Mouse (Mus musculus) midbrain, embryonic 16.5 days (tissue): Measurements from ENCODE around the gene Veph1. TPM values are rescaled to one million over a fixed set of nuclear protein-coding genes. Genes with fewer than 3 reads are reported as not detected.

Source experiments
- ATAC-seq: fragments of 200-750 bp; cut with Nextera tagmentation; 2 replicates; pipeline ENCODE4 v1.8.0; 2017; ENCODE audit warnings: moderate TSS enrichment
- H3K27ac ChIP-seq: fragments of 300-500 bp; sonication (generic); 2 replicates; pipeline ENCODE4 v1.5.1; 2014; ENCODE audit warnings: mild to moderate bottlenecking, low read length, mixed read lengths
- H3K27me3 ChIP-seq: fragments of 300-500 bp; sonication (generic); 2 replicates; pipeline ENCODE4 v1.6.1; 2014; ENCODE audit warnings: low read depth, low read length, mixed read lengths; ENCODE audit not compliant: control insufficient read depth, insufficient read depth
- H3K36me3 ChIP-seq: fragments of 300-500 bp; sonication (generic); 2 replicates; pipeline ENCODE4 v1.6.1; 2014; ENCODE audit warnings: mild to moderate bottlenecking, low read length, moderate library complexity, mixed read lengths; ENCODE audit not compliant: control insufficient read depth, insufficient read depth
- H3K4me1 ChIP-seq: fragments of 300-500 bp; sonication (generic); 2 replicates; pipeline ENCODE4 v1.6.1; 2014; ENCODE audit warnings: mild to moderate bottlenecking, low read length, mixed read lengths; ENCODE audit not compliant: control insufficient read depth, insufficient read depth
- H3K4me2 ChIP-seq: fragments of 300-500 bp; sonication (generic); 2 replicates; pipeline ENCODE4 v1.6.1; 2014; ENCODE audit warnings: mild to moderate bottlenecking, low read length, mixed read lengths
- H3K4me3 ChIP-seq: fragments of 300-500 bp; sonication (generic); 2 replicates; pipeline ENCODE4 v1.5.1; 2014; ENCODE audit warnings: low read depth, mild to moderate bottlenecking, low read length, moderate library complexity, mixed read lengths
- H3K9ac ChIP-seq: fragments of 300-500 bp; sonication (generic); 2 replicates; pipeline ENCODE4 v1.6.1; 2014; ENCODE audit warnings: low read depth, low read length, mixed read lengths
- H3K9me3 ChIP-seq: fragments of 300-500 bp; sonication (generic); replicated peaks from 2 replicates; pipeline ENCODE4 v1.6.1; 2014; ENCODE audit warnings: mild to moderate bottlenecking, low read length, mixed read lengths; ENCODE audit not compliant: control insufficient read depth, poor library complexity, severe bottlenecking
- WGBS: fragments of 180-500 bp; shearing (Covaris S2); extraction: QIAGEN DNeasy Blood & Tissue Kit; methylation state at CpG from one replicate; pipeline ENCODE4 v1.1.7; 2014; 5-methylcytosine and 5-hydroxymethylcytosine counted together
- polyA plus RNA-seq: library from polyadenylated mRNA; unstranded; fragments of >200 nt; fragmentation: Nextera tagmentation; extraction: Ambion mirVana; gene quantifications from 2 replicates; pipeline ENCODE4 v1.2.1, GENCODE M21; 2015

Gene Veph1
- 4.8 and 5.7 TPM in 2 replicates for polyA plus RNA-seq

GRCm38 (mm10) chr3:66296545-66296944 lies at the start of gene Veph1:
TSS of gene Veph1 (minus strand) at chr3:66296837.
- peaks cover 8% of the 10 kb centered on the region; the same call in 1 of the 2 replicates for H3K4me1 ChIP-seq
- H3K27me3 ChIP-seq, result no peaks in the 10 kb centered on the region
- 12% methylated on average over 11 of the region's 11 CpGs for WGBS
- no peaks in the 10 kb centered on the region for H3K9me3 ChIP-seq
- H3K4me3 ChIP-seq, result peak within 1 kb of the TSS; percentile 11
- peak within 1 kb of the TSS; percentile 14; the same call in 1 of the 2 replicates for H3K9ac ChIP-seq
- no peak within 1 kb of the TSS; the same call in 1 of the 2 replicates for H3K27ac ChIP-seq
- ATAC-seq, result 0 out of 2 replicates have a peak, but pooled peaks have one; percentile 69
- no peaks in the 10 kb centered on the region for H3K36me3 ChIP-seq
- H3K4me2 ChIP-seq, result peak within 1 kb of the TSS; percentile 25

GRCm38 (mm10) chr3:66340742-66341141 lies 44.1 kb upstream of the Veph1 start:
- Histone ChIP-seq H3K9me3 (no peaks in the 10 kb centered on the region), H3K36me3 (no peaks in the 10 kb centered on the region), H3K9ac (no peak overlapping the region), H3K4me2 (no peak overlapping the region), H3K4me1 (no peaks in the 10 kb centered on the region), H3K27ac (no peak overlapping the region), H3K4me3 (no peak overlapping the region), H3K27me3 (no peaks in the 10 kb centered on the region)
- 87% methylated on average over 2 of the region's 2 CpGs for WGBS
- no peak for ATAC-seq

- Histone ChIP-seq H3K4me2 (no peak overlapping the region), H3K4me3 (no peak overlapping the region), H3K27me3 (no peaks in the 10 kb centered on the region; the same call in 1 of the 2 replicates), H3K9ac (no peak overlapping the region), H3K4me1 (no peaks in the 10 kb centered on the region; the same call in 1 of the 2 replicates), H3K9me3 (no peaks in the 10 kb centered on the region), H3K36me3 (no peaks in the 10 kb centered on the region), H3K27ac (no peak overlapping the region)
- no peak for ATAC-seq
- 83% methylated on average over 9 of the region's 9 CpGs for WGBS
Observed at GRCm38 (mm10) chr3:66332401-66332729, 35.7 kb upstream of the Veph1 start.

- Histone ChIP-seq H3K9ac (no peak overlapping the region), H3K4me1 (no peaks in the 10 kb centered on the region; the same call in 1 of the 2 replicates), H3K36me3 (no peaks in the 10 kb centered on the region), H3K27me3 (no peaks in the 10 kb centered on the region; the same call in 1 of the 2 replicates), H3K9me3 (no peaks in the 10 kb centered on the region), H3K4me2 (no peak overlapping the region), H3K27ac (no peak overlapping the region), H3K4me3 (no peak overlapping the region)
- WGBS, result 42% methylated on average over 12 of the region's 12 CpGs
- peak; percentile 91 for ATAC-seq
Observed at GRCm38 (mm10) chr3:66331592-66332400, 35.2 kb upstream of the Veph1 start.

GRCm38 (mm10) chr3:66330896-66331579 lies 34.4 kb upstream of the Veph1 start:
- Histone ChIP-seq H3K4me3 (no peak overlapping the region), H3K27me3 (no peaks in the 10 kb centered on the region; the same call in 1 of the 2 replicates), H3K9ac (no peak overlapping the region), H3K4me1 (peaks cover 5% of the 10 kb centered on the region; the same call in 1 of the 2 replicates), H3K9me3 (no peaks in the 10 kb centered on the region), H3K36me3 (no peaks in the 10 kb centered on the region), H3K27ac (no peak overlapping the region), H3K4me2 (no peak overlapping the region)
- ATAC-seq, result no peak
- WGBS, result 59% methylated on average over 15 of the region's 15 CpGs

- Histone ChIP-seq H3K4me2 (peak overlapping the region; percentile 16), H3K9ac (no peak overlapping the region), H3K4me1 (peaks cover 13% of the 10 kb centered on the region; the same call in 1 of the 2 replicates), H3K27me3 (no peaks in the 10 kb centered on the region; the same call in 1 of the 2 replicates), H3K27ac (peak overlapping the region; percentile 71), H3K9me3 (no peaks in the 10 kb centered on the region), H3K36me3 (no peaks in the 10 kb centered on the region), H3K4me3 (no peak overlapping the region)
- ATAC-seq, result peak; percentile 86
- WGBS, result 22% methylated on average over 16 of the region's 16 CpGs
Observed at GRCm38 (mm10) chr3:66325962-66326834, 29.6 kb upstream of the Veph1 start.

- Histone ChIP-seq H3K4me1 (peaks cover 13% of the 10 kb centered on the region; the same call in 1 of the 2 replicates), H3K9ac (no peak overlapping the region), H3K9me3 (no peaks in the 10 kb centered on the region), H3K36me3 (no peaks in the 10 kb centered on the region), H3K27me3 (no peaks in the 10 kb centered on the region), H3K27ac (peak overlapping the region; percentile 71), H3K4me3 (no peak overlapping the region), H3K4me2 (peak overlapping the region; percentile 16)
- ATAC-seq, result peak; percentile 96
- WGBS, result 13% methylated on average over 5 of the region's 5 CpGs
Observed at GRCm38 (mm10) chr3:66325486-66325951, 28.9 kb upstream of the Veph1 start.

- no peak overlapping the region for H3K4me2 ChIP-seq
- H3K36me3 ChIP-seq, result no peaks in the 10 kb centered on the region
- ATAC-seq, result no peak
- WGBS, result 84% methylated on average over 8 of the region's 8 CpGs
- H3K27me3 ChIP-seq, result no peaks in the 10 kb centered on the region
- H3K4me3 ChIP-seq, result no peak overlapping the region
- H3K9me3 ChIP-seq, result peaks cover 4% of the 10 kb centered on the region
- H3K9ac ChIP-seq, result no peak overlapping the region
- no peak overlapping the region for H3K27ac ChIP-seq
- H3K4me1 ChIP-seq, result no peaks in the 10 kb centered on the region
Observed at GRCm38 (mm10) chr3:66314793-66315715, 18.4 kb upstream of the Veph1 start.
